Mouse (Mus musculus): Measurements from ENCODE around the gene Sult6b2. TPM values are rescaled to one million over a fixed set of nuclear protein-coding genes. Genes with fewer than 3 reads are reported as not detected.
A peak's percentile ranks its signal among the peaks of the same experiment; 100 is the strongest.

Gene Sult6b2
- total and polyA plus RNA-seq, 2 experiments from 2014 or later: not detected

DNA sequence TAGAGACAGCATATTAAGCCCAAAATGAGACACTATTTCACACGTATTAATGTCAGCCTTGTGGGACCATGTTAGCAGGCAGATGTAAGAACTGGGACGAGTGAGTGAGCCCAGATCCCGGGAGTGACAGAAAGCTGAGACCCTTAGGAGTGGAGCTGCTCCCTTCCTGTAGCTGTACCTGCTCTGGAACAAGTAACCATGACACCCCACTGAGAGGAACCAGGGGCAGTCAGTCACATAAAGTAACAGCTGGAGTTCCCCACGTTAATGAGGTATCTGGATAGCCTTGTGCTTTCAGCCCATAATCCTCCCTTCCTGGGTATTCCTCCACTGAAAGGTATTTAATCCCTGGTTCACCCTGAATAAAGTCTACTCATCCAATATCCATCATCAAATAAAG is 61.1 kb downstream of the Sult6b2 start:
- Histone ChIP-seq H3K9ac (replicated peaks; ENCODE audit: low read depth, low read length) (no peak overlapping the region), H3K4me1 (ENCODE audit: control insufficient read depth, insufficient read depth) (0 out of 2 replicates have a peak, but pooled peaks cover 3% of the 10 kb centered on the region), H3K4me3 (ENCODE audit: low read depth, low read length) (no peak overlapping the region), H3K27ac (ENCODE audit: low read depth) (no peak overlapping the region), H3K27me3 (ENCODE audit: control insufficient read depth, insufficient read depth, low read length) (no peaks in the 10 kb centered on the region), H3K4me2 (ENCODE audit: low read depth, low read length) (no peak overlapping the region), H3K36me3 (replicated peaks; ENCODE audit: control insufficient read depth, insufficient read depth, low read length) (no peaks in the 10 kb centered on the region), H3K9me3 (replicated peaks; ENCODE audit: control insufficient read depth, low read length) (no peaks in the 10 kb centered on the region; the same call in 1 of the 2 replicates)
- ATAC-seq (ENCODE audit: insufficient read depth, low read depth) (no peak), DNase-seq (ENCODE audit: low spot score) (no peak)
- 68% methylated on average over 4 of the region's 4 CpGs for WGBS
- TF ChIP-seq CTCF (IDR thresholded peaks at IDR 0.05; ENCODE audit: low read depth) (no peak), EP300 (IDR thresholded peaks at IDR 0.05; ENCODE audit: low read depth) (no peak)

GRCm38 (mm10) chr6:142741763-142742162 is 62.5 kb downstream of the Sult6b2 start:
- no peaks in the 10 kb centered on the region for H3K4me1 ChIP-seq (ENCODE audit: control insufficient read depth, insufficient read depth)
- 83% methylated on average over 6 of the region's 6 CpGs for WGBS
- H3K27ac ChIP-seq (ENCODE audit: low read depth): no peak overlapping the region
- TF ChIP-seq EP300 (IDR thresholded peaks at IDR 0.05; ENCODE audit: low read depth) (no peak), CTCF (IDR thresholded peaks at IDR 0.05; ENCODE audit: low read depth) (no peak)
- ATAC-seq (ENCODE audit: insufficient read depth, low read depth) (no peak), DNase-seq (ENCODE audit: low spot score) (no peak)
- H3K36me3 ChIP-seq (replicated peaks; ENCODE audit: control insufficient read depth, insufficient read depth, low read length): no peaks in the 10 kb centered on the region
- H3K27me3 ChIP-seq (ENCODE audit: control insufficient read depth, insufficient read depth, low read length): no peaks in the 10 kb centered on the region
- H3K9ac ChIP-seq (replicated peaks; ENCODE audit: low read depth, low read length): no peak overlapping the region
- H3K4me3 ChIP-seq (ENCODE audit: low read depth, low read length): no peak overlapping the region
- no peaks in the 10 kb centered on the region; the same call in 1 of the 2 replicates for H3K9me3 ChIP-seq (replicated peaks; ENCODE audit: control insufficient read depth, low read length)
- H3K4me2 ChIP-seq (ENCODE audit: low read depth, low read length): no peak overlapping the region

DNA sequence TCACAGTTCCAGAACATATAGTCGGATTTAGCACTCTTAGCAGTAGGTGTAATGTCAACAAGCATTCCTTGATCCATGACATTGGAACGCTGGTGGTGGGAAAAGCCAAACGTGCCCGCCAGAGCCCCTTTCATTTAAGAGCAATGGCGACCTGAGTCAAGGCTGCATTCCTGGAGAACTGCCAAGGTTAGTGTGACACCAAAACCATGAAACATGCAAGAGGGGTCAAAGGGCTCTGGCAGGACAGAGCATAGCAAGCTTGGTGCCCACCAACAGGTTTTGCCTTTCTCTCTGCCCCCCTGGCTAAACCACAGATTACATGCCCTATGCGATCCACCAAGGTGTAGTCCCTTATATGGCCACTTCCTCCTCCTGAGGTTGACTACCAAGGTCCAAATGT is 65.7 kb downstream of the Sult6b2 start:
- TF ChIP-seq EP300 (IDR thresholded peaks at IDR 0.05; ENCODE audit: low read depth) (no peak), CTCF (IDR thresholded peaks at IDR 0.05; ENCODE audit: low read depth) (no peak)
- no peak overlapping the region for H3K9ac ChIP-seq (replicated peaks; ENCODE audit: low read depth, low read length)
- DNase-seq (ENCODE audit: low spot score) (no peak), ATAC-seq (ENCODE audit: insufficient read depth, low read depth) (no peak)
- no peaks in the 10 kb centered on the region for H3K4me1 ChIP-seq (ENCODE audit: control insufficient read depth, insufficient read depth)
- no peak overlapping the region for H3K27ac ChIP-seq (ENCODE audit: low read depth)
- no peak overlapping the region for H3K4me3 ChIP-seq (ENCODE audit: low read depth, low read length)
- H3K36me3 ChIP-seq (replicated peaks; ENCODE audit: control insufficient read depth, insufficient read depth, low read length): no peaks in the 10 kb centered on the region
- H3K9me3 ChIP-seq (replicated peaks; ENCODE audit: control insufficient read depth, low read length): no peaks in the 10 kb centered on the region
- H3K27me3 ChIP-seq (ENCODE audit: control insufficient read depth, insufficient read depth, low read length): no peaks in the 10 kb centered on the region
- no peak overlapping the region for H3K4me2 ChIP-seq (ENCODE audit: low read depth, low read length)
- 73% methylated on average over 6 of the region's 6 CpGs for WGBS

GRCm38 (mm10) chr6:142738225-142738624 is 66.1 kb downstream of the Sult6b2 start:
- Histone ChIP-seq H3K9me3 (replicated peaks; ENCODE audit: control insufficient read depth, low read length) (no peaks in the 10 kb centered on the region), H3K27me3 (ENCODE audit: control insufficient read depth, insufficient read depth, low read length) (no peaks in the 10 kb centered on the region), H3K4me3 (ENCODE audit: low read depth, low read length) (no peak overlapping the region), H3K4me1 (ENCODE audit: control insufficient read depth, insufficient read depth) (no peaks in the 10 kb centered on the region), H3K9ac (replicated peaks; ENCODE audit: low read depth, low read length) (no peak overlapping the region), H3K27ac (ENCODE audit: low read depth) (no peak overlapping the region), H3K36me3 (replicated peaks; ENCODE audit: control insufficient read depth, insufficient read depth, low read length) (no peaks in the 10 kb centered on the region), H3K4me2 (ENCODE audit: low read depth, low read length) (no peak overlapping the region)
- DNase-seq (ENCODE audit: low spot score): no peak
- ATAC-seq (ENCODE audit: insufficient read depth, low read depth): no peak
- TF ChIP-seq EP300 (IDR thresholded peaks at IDR 0.05; ENCODE audit: low read depth) (no peak), CTCF (IDR thresholded peaks at IDR 0.05; ENCODE audit: low read depth) (no peak)
- WGBS: 94% methylated on average over 2 of the region's 2 CpGs

DNA sequence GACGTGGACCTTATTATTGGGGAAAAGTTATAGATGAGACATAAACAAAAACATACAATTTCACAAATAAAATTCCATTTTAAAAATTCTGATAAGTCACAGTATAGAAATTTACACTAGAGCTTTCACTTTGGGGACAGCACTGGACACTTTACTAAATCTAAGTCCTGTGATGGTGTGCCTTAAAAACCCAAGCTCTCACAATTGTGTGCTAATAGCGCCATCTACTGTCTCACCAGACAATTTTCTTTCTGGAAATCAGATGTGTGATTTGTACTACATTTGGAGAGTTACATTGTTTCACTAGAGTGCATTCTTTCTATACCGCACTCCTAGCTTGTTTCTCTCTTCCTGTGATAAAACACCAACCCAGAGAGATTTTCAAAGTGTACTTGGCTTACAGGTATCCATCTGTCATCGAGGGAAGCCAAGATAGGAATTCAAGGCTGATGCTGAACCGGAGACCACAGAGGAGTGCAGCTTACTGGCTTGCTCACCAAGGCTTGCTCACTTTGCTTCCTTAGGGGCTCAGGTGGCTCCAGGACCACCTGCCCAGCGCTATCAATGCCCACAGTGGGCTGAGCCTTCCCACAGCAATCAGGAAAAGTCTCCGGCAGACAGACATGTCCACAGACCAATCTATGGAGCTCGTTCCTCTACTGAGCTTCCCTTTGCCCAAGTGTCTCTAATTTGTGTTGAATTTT is 68.8 kb downstream of the Sult6b2 start:
- Histone ChIP-seq H3K4me1 (ENCODE audit: control insufficient read depth, insufficient read depth) (no peaks in the 10 kb centered on the region), H3K9ac (replicated peaks; ENCODE audit: low read depth, low read length) (no peak overlapping the region), H3K36me3 (replicated peaks; ENCODE audit: control insufficient read depth, insufficient read depth, low read length) (no peaks in the 10 kb centered on the region), H3K4me2 (ENCODE audit: low read depth, low read length) (no peak overlapping the region), H3K27ac (ENCODE audit: low read depth) (no peak overlapping the region), H3K4me3 (ENCODE audit: low read depth, low read length) (no peak overlapping the region), H3K9me3 (replicated peaks; ENCODE audit: control insufficient read depth, low read length) (no peaks in the 10 kb centered on the region), H3K27me3 (ENCODE audit: control insufficient read depth, insufficient read depth, low read length) (no peaks in the 10 kb centered on the region)
- TF ChIP-seq EP300 (IDR thresholded peaks at IDR 0.05; ENCODE audit: low read depth) (no peak), CTCF (IDR thresholded peaks at IDR 0.05; ENCODE audit: low read depth) (peak; percentile 81)
- WGBS: 50% methylated on average over 8 of the region's 8 CpGs
- ATAC-seq (ENCODE audit: insufficient read depth, low read depth): peak; percentile 29; the same call in 1 of the 2 replicates
- DNase-seq (ENCODE audit: low spot score): peak; percentile 84

Other genes starting within 250 kb of the Sult6b2 start
- 14.8 and 40.4 TPM in 2 replicates for gene Kcnj8, start 232.9 kb downstream of the Sult6b2 start, total RNA-seq (2014; rRNA removed; ENCODE audit: low replicate concordance)
- 19.8 and 21.5 TPM in 2 replicates for gene Kcnj8, start 232.9 kb downstream of the Sult6b2 start, polyA plus RNA-seq (2015; fragmentation: Nextera tagmentation; extraction: Ambion mirVana)
- 104 and 108 TPM in 2 replicates for gene Abcc9, start 102.2 kb downstream of the Sult6b2 start, total RNA-seq (2014; rRNA removed; ENCODE audit: low replicate concordance)
- gene Abcc9, start 102.2 kb downstream of the Sult6b2 start, polyA plus RNA-seq (2015; fragmentation: Nextera tagmentation; extraction: Ambion mirVana): 18.8 and 21.0 TPM in 2 replicates
- gene Cmas, start 47.8 kb downstream of the Sult6b2 start, total RNA-seq (2014; rRNA removed; ENCODE audit: low replicate concordance): 26.0 and 30.0 TPM in 2 replicates
- gene Cmas, start 47.8 kb downstream of the Sult6b2 start, polyA plus RNA-seq (2015; fragmentation: Nextera tagmentation; extraction: Ambion mirVana): 47.5 and 48.0 TPM in 2 replicates
- gene St8sia1, start 159.9 kb upstream of the Sult6b2 start, total RNA-seq (2014; rRNA removed; ENCODE audit: low replicate concordance): 0.04 and 3.5 TPM in 2 replicates
- 0.30 and 0.33 TPM in 2 replicates for gene St8sia1, start 159.9 kb upstream of the Sult6b2 start, polyA plus RNA-seq (2015; fragmentation: Nextera tagmentation; extraction: Ambion mirVana)

Data from heart, postnatal 0 days (tissue).